Mouse (Mus musculus) midbrain, postnatal 0 days (tissue): Measurements from ENCODE around the gene Simc1. TPM values are rescaled to one million over a fixed set of nuclear protein-coding genes. Genes with fewer than 3 reads are reported as not detected.

Experiments
- ATAC-seq: fragments of 200-750 bp; cut with Nextera tagmentation; 2 replicates; pipeline ENCODE4 v1.8.0; 2017; ENCODE audit warnings: moderate number of reproducible peaks, mild to moderate bottlenecking, moderate TSS enrichment, moderate library complexity; ENCODE audit not compliant: low FRiP score
- DNase-seq: peaks from one replicate; pipeline ENCODE4 v3.0.0-alpha.2; 2015; ENCODE audit warnings: low spot score
- H3K27ac ChIP-seq: fragments of 300-500 bp; sonication (generic); 2 replicates; pipeline ENCODE4 v1.5.1; 2014; ENCODE audit warnings: low read depth, mild to moderate bottlenecking, low read length, mixed read lengths
- H3K27me3 ChIP-seq: fragments of 300-500 bp; sonication (generic); 2 replicates; pipeline ENCODE4 v1.6.1; 2014; ENCODE audit warnings: low read length, control low read depth, mixed read lengths; ENCODE audit not compliant: insufficient read depth
- H3K36me3 ChIP-seq: fragments of 300-500 bp; sonication (generic); 2 replicates; pipeline ENCODE4 v1.6.1; 2014; ENCODE audit warnings: low read length, control low read depth, mixed read lengths; ENCODE audit not compliant: insufficient read depth
- H3K4me1 ChIP-seq: fragments of 300-500 bp; sonication (generic); 2 replicates; pipeline ENCODE4 v1.6.1; 2014; ENCODE audit warnings: mild to moderate bottlenecking, control low read depth, antibody characterized with exemption, low read length, mixed read lengths; ENCODE audit not compliant: insufficient read depth
- H3K4me2 ChIP-seq: fragments of 300-500 bp; sonication (generic); 2 replicates; pipeline ENCODE4 v1.6.1; 2014; ENCODE audit warnings: low read depth, mild to moderate bottlenecking, low read length, mixed read lengths; ENCODE audit not compliant: poor library complexity, severe bottlenecking
- H3K4me3 ChIP-seq: fragments of 300-500 bp; sonication (generic); 2 replicates; pipeline ENCODE4 v1.5.1; 2014; ENCODE audit warnings: low read depth, mild to moderate bottlenecking, low read length, moderate library complexity
- H3K9ac ChIP-seq: fragments of 300-500 bp; sonication (generic); replicated peaks from 2 replicates; pipeline ENCODE4 v1.6.1; 2014; ENCODE audit warnings: mild to moderate bottlenecking, low read length, moderate library complexity, mixed read lengths; ENCODE audit not compliant: poor library complexity, severe bottlenecking
- H3K9me3 ChIP-seq: fragments of 300-500 bp; sonication (generic); 2 replicates; pipeline ENCODE4 v1.6.1; 2016; ENCODE audit warnings: low read length, control low read depth
- CTCF ChIP-seq: IDR thresholded peaks from 2 replicates; pipeline ENCODE4 v1.5.1; 2016; ENCODE audit warnings: antibody characterized with exemption, mild to moderate bottlenecking
- whole genome bisulfite sequencing: fragments of 180-500 bp; shearing (Covaris S2); extraction: QIAGEN DNeasy Blood & Tissue Kit; methylation state at CpG from one replicate; pipeline ENCODE4 v1.1.7; 2014; 5-methylcytosine and 5-hydroxymethylcytosine counted together
- polyA plus RNA-seq: library from polyadenylated mRNA; unstranded; fragments of >200 nt; fragmentation: Nextera tagmentation; extraction: Ambion mirVana; gene quantifications from 2 replicates; pipeline ENCODE4 v1.2.1, GENCODE M21; 2015
- total RNA-seq: library from RNA; depleted of rRNA; stranded (reverse); fragments of >200 nt; gene quantifications from 2 replicates; pipeline ENCODE4 v1.2.3, GENCODE M21; 2014

Simc1 gene
- total and polyA plus RNA-seq, 2 experiments from 2014 or later, result 10.2 to 23.6 TPM

GRCm38 (mm10) chr13:54570736-54571135, 67.2 kb downstream of the Simc1 start:
- H3K9ac ChIP-seq, result no peak overlapping the region
- peaks cover 4% of the 10 kb centered on the region; the same call in 1 of the 2 replicates for H3K4me1 ChIP-seq
- ATAC-seq (no peak), DNase-seq (no peak)
- H3K4me2 ChIP-seq, result no peak overlapping the region
- H3K27me3 ChIP-seq, result no peaks in the 10 kb centered on the region
- 79% methylated on average over 4 of the region's 4 CpGs for WGBS
- H3K27ac ChIP-seq, result no peak overlapping the region
- no peaks in the 10 kb centered on the region for H3K9me3 ChIP-seq
- TF ChIP-seq CTCF, result no peak
- no peak overlapping the region for H3K4me3 ChIP-seq
- H3K36me3 ChIP-seq, result no peaks in the 10 kb centered on the region

DNA sequence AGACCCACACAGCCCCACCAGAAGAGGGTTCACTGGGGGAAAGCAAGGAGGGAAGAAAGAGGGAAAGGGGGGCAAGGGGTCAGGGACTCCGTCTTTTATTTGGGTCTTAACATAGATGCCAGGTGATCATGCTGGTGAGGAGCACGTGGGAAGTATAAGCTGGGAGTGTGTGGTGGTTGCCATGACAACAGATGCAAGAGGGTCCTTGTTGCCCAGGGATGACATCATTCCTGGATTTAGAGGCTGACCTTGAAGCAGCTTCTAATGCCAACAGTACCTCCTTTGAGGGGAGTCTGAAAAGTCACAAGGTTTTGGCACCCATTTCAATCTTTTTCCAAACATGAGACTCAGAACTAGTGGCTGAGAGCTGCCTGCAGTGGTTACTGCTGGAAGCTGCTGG, 68.1 kb downstream of the Simc1 start:
- Histone ChIP-seq H3K27me3 (no peaks in the 10 kb centered on the region), H3K27ac (no peak overlapping the region), H3K4me3 (no peak overlapping the region), H3K4me2 (no peak overlapping the region), H3K4me1 (peaks cover 8% of the 10 kb centered on the region; the same call in 1 of the 2 replicates), H3K9me3 (no peaks in the 10 kb centered on the region), H3K36me3 (no peaks in the 10 kb centered on the region), H3K9ac (no peak overlapping the region)
- ATAC-seq (no peak), DNase-seq (peak; percentile 65)
- no peak for TF ChIP-seq CTCF
- 25% methylated on average over 2 of the region's 2 CpGs for WGBS

- no peak for ATAC-seq
- Histone ChIP-seq H3K27ac (no peak overlapping the region), H3K36me3 (no peaks in the 10 kb centered on the region), H3K27me3 (no peaks in the 10 kb centered on the region), H3K4me1 (peaks cover 8% of the 10 kb centered on the region; the same call in 1 of the 2 replicates), H3K9ac (no peak overlapping the region), H3K4me2 (no peak overlapping the region), H3K4me3 (no peak overlapping the region), H3K9me3 (no peaks in the 10 kb centered on the region)
- WGBS, result 83% methylated on average over 4 of the region's 4 CpGs
- no peak for TF ChIP-seq CTCF
- DNase-seq, result no peak
Measured at GRCm38 (mm10) chr13:54572621-54573020, 69.0 kb downstream of the Simc1 start.

DNA sequence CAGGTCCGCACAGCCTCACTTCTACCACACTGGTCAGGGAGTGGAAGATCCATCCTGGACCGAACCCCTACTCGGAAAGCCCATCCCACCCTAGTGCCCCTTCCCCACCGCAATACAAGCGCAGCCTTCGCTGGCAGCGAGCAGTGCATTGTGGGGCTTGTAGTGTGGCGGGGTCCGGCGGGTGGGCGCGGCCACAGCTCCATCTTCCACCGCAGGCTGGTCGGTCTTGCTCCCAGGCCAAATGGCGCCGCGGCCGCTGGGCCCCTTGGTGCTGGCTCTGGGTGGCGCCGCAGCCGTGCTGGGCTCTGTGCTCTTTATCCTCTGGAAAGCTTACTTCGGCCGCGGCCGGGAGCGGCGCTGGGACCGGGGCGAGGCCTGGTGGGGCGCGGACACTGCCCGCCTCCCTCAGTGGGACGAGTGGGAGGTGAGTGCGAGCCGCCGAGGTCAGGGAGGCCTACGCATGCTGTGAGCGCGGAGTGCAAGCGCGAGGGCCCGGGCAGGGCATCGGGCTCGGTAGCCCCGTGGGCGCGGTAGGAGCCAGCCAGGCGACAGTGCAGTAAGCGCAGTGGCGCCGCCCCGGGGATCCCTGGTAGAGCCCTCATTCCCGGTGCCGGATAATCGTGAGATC, 71.4 kb downstream of the Simc1 start, which contains the start of gene Arl10:
Gene Arl10, plus strand, starts transcription at position 162 of the 628 bp plus-strand sequence.
- DNase-seq (peak; percentile 84), ATAC-seq (peak; percentile 90)
- WGBS, result under 1% methylated on average over 55 of the region's 55 CpGs
- H3K9ac ChIP-seq, result peak within 1 kb of the TSS; percentile 91
- peak; percentile 43 for TF ChIP-seq CTCF
- H3K4me2 ChIP-seq, result peak within 1 kb of the TSS; percentile 90
- H3K9me3 ChIP-seq, result no peaks in the 10 kb centered on the region
- H3K36me3 ChIP-seq, result peaks cover 21% of the 10 kb centered on the region
- H3K4me1 ChIP-seq, result peaks cover 8% of the 10 kb centered on the region; the same call in 1 of the 2 replicates
- peak within 1 kb of the TSS; percentile 89 for H3K4me3 ChIP-seq
- no peaks in the 10 kb centered on the region for H3K27me3 ChIP-seq
- peak within 1 kb of the TSS; percentile 77 for H3K27ac ChIP-seq

- no peak for TF ChIP-seq CTCF
- Histone ChIP-seq H3K27ac (peak overlapping the region; percentile 77; the same call in 1 of the 2 replicates), H3K9me3 (no peaks in the 10 kb centered on the region), H3K4me2 (peak overlapping the region; percentile 90), H3K9ac (peak overlapping the region; percentile 91), H3K27me3 (no peaks in the 10 kb centered on the region), H3K4me3 (peak overlapping the region; percentile 89), H3K4me1 (peaks cover 8% of the 10 kb centered on the region; the same call in 1 of the 2 replicates), H3K36me3 (peaks cover 23% of the 10 kb centered on the region)
- WGBS, result 3% methylated on average over 19 of the region's 19 CpGs
- DNase-seq, result no peak
- 0 out of 2 replicates have a peak, but pooled peaks have one; percentile 11 for ATAC-seq
Measured at GRCm38 (mm10) chr13:54575489-54575888, 71.9 kb downstream of the Simc1 start.
